Mouse (Mus musculus): ENCODE results near the gene Usp3. TPM values are rescaled to one million over a fixed set of nuclear protein-coding genes. Genes with fewer than 3 reads are reported as not detected.

Gene Usp3
- polyA plus RNA-seq, 1 experiment from 2014 or later, result 46.7 TPM

- WGBS, result 91% methylated on average over 1 of the region's 1 CpGs
- no peaks in the 10 kb centered on the region for H3K27me3 ChIP-seq (ENCODE audit: insufficient read depth, poor library complexity, severe bottlenecking)
- H3K27ac ChIP-seq, result no peak overlapping the region
- H3K9me3 ChIP-seq, result no peaks in the 10 kb centered on the region
- H3K36me3 ChIP-seq, result peaks cover 12% of the 10 kb centered on the region
- H3K4me3 ChIP-seq, result no peak overlapping the region
- H3K4me1 ChIP-seq, result peaks cover 18% of the 10 kb centered on the region
- DNase-seq (ENCODE audit: low spot score), result no peak
These were observed 9.7 kb downstream of the Usp3 start for GRCm38 (mm10) chr9:66583244-66583643.

- Histone ChIP-seq H3K27me3 (ENCODE audit: insufficient read depth, poor library complexity, severe bottlenecking) (no peaks in the 10 kb centered on the region), H3K9me3 (no peaks in the 10 kb centered on the region), H3K36me3 (peaks cover 12% of the 10 kb centered on the region), H3K4me1 (peaks cover 6% of the 10 kb centered on the region; the same call in 1 of the 2 replicates), H3K27ac (no peak overlapping the region), H3K4me3 (no peak overlapping the region)
- DNase-seq (ENCODE audit: low spot score), result no peak
- 83% methylated on average over 3 of the region's 3 CpGs for WGBS
These were observed 11.2 kb downstream of the Usp3 start for GRCm38 (mm10) chr9:66581694-66582093.

DNA sequence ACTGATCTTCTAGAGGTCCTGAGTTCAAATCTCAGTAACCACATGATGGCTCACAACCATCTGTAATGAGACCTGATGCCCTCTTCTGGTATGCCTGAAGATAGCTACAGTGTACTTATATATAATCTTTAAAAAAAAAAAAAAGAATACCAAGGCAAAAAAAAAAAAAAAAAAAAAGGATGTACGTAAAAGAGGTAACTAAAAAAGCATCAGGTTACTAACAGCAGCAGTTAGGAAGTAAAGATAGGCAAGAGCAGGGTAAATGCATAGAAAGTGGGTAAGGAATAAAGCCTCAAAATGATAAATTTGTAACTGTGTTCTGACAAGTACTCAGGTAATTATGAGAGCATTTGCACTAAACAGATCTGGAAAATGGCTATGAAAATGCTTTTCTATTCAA lies 12.2 kb downstream of the Usp3 start:
- H3K27me3 ChIP-seq (ENCODE audit: insufficient read depth, poor library complexity, severe bottlenecking), result no peaks in the 10 kb centered on the region
- peaks cover 6% of the 10 kb centered on the region; the same call in 1 of the 2 replicates for H3K4me1 ChIP-seq
- no peaks in the 10 kb centered on the region for H3K9me3 ChIP-seq
- no peak for DNase-seq (ENCODE audit: low spot score)
- H3K27ac ChIP-seq, result no peak overlapping the region
- WGBS, result 82% methylated on average over 1 of the region's 1 CpGs
- H3K36me3 ChIP-seq, result peaks cover 12% of the 10 kb centered on the region
- no peak overlapping the region for H3K4me3 ChIP-seq

- H3K4me1 ChIP-seq, result peaks cover 12% of the 10 kb centered on the region
- 39% methylated on average over 1 of the region's 1 CpGs for WGBS
- DNase-seq (ENCODE audit: low spot score), result no peak
- H3K9me3 ChIP-seq, result no peaks in the 10 kb centered on the region
- no peak overlapping the region for H3K27ac ChIP-seq
- H3K36me3 ChIP-seq, result peaks cover 7% of the 10 kb centered on the region; the same call in 1 of the 2 replicates
- H3K27me3 ChIP-seq (ENCODE audit: insufficient read depth, poor library complexity, severe bottlenecking), result no peaks in the 10 kb centered on the region
- H3K4me3 ChIP-seq, result no peak overlapping the region
These were observed 17.1 kb downstream of the Usp3 start for GRCm38 (mm10) chr9:66575878-66576238.

- Histone ChIP-seq H3K36me3 (peaks cover 7% of the 10 kb centered on the region; the same call in 1 of the 2 replicates), H3K4me3 (no peak overlapping the region), H3K4me1 (peaks cover 12% of the 10 kb centered on the region), H3K27me3 (ENCODE audit: insufficient read depth, poor library complexity, severe bottlenecking) (no peaks in the 10 kb centered on the region), H3K27ac (no peak overlapping the region), H3K9me3 (no peaks in the 10 kb centered on the region)
- WGBS, result 80% methylated on average over 1 of the region's 1 CpGs
- no peak for DNase-seq (ENCODE audit: low spot score)
These were observed 17.7 kb downstream of the Usp3 start for GRCm38 (mm10) chr9:66575041-66575877.

DNA sequence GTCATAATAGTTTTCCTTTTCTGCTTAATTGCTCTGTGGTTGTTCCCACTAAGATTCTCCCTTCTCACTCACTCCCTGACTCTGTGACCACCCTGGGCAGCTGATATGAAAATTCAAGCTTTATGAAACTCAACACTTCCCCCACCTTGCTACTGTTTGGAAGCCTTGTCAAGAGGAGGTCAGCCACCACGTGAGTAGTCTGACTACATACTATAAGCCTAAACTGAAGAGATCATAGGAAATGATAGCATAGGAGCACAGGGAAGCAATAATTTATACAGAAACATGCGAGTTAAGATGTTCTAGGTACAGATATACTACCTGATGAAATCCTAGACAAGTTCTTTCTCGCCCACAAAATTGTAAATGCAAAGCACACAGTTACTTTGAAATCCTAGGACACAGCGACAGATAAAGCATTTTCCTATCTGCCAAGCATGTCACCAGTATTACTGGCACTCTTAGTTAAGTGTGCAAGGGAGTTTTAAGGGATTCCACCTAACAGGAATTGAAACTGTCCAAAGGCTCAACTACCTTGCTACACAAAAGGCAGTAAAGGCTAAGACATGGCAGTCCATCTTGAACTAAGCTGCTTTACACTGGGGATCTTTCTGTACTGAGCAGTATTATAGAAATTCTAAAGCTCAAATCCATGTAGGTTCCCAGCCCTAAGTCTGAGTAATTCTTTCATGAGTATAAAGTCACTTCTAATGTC lies 20.8 kb downstream of the Usp3 start:
- H3K4me1 ChIP-seq, result peaks cover 21% of the 10 kb centered on the region
- H3K36me3 ChIP-seq, result no peaks in the 10 kb centered on the region
- H3K27me3 ChIP-seq (ENCODE audit: insufficient read depth, poor library complexity, severe bottlenecking), result no peaks in the 10 kb centered on the region
- no peaks in the 10 kb centered on the region for H3K9me3 ChIP-seq
- no peak overlapping the region for H3K4me3 ChIP-seq
- 69% methylated on average over 4 of the region's 4 CpGs for WGBS
- DNase-seq (ENCODE audit: low spot score), result no peak
- no peak overlapping the region for H3K27ac ChIP-seq

GRCm38 (mm10) chr9:66562215-66562614 lies 30.7 kb downstream of the Usp3 start:
- WGBS, result 88% methylated on average over 1 of the region's 1 CpGs
- H3K4me1 ChIP-seq, result peaks cover 11% of the 10 kb centered on the region
- no peak for DNase-seq (ENCODE audit: low spot score)

GRCm38 (mm10) chr9:66561496-66561895 lies 31.4 kb downstream of the Usp3 start:
- DNase-seq (ENCODE audit: low spot score), result no peak
- no peak overlapping the region for H3K4me3 ChIP-seq
- no peaks in the 10 kb centered on the region for H3K36me3 ChIP-seq
- 89% methylated on average over 2 of the region's 2 CpGs for WGBS
- peaks cover 11% of the 10 kb centered on the region for H3K4me1 ChIP-seq
- H3K27ac ChIP-seq, result no peak overlapping the region
- no peaks in the 10 kb centered on the region for H3K9me3 ChIP-seq
- no peaks in the 10 kb centered on the region for H3K27me3 ChIP-seq (ENCODE audit: insufficient read depth, poor library complexity, severe bottlenecking)

More at GRCm38 (mm10) chr9:66562215-66562614, 30.7 kb downstream of the Usp3 start:
- no peaks in the 10 kb centered on the region for H3K9me3 ChIP-seq
- no peak overlapping the region for H3K4me3 ChIP-seq
- no peaks in the 10 kb centered on the region for H3K27me3 ChIP-seq (ENCODE audit: insufficient read depth, poor library complexity, severe bottlenecking)
- no peak overlapping the region for H3K27ac ChIP-seq
- no peaks in the 10 kb centered on the region for H3K36me3 ChIP-seq

DNA sequence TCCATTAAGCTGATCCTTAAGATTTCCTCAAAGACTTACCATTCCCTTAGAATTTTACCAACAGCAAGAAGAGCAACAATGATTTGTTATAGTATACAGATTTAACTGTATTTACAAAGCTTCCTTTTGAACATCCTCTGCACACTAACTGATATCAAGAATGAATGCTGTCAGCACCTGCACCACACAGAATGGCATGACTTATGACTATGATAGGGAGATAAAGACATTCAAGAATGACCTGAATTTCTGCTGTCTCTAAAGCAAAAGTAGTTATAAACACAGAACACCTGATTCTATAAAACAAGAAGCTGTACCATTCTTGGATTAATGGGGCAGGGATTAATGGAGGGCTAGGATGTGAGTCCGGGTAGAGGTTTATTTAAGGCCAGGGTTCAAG lies 32.2 kb downstream of the Usp3 start:
- WGBS, result 73% methylated on average over 1 of the region's 1 CpGs
- Histone ChIP-seq H3K4me3 (no peak overlapping the region), H3K27ac (no peak overlapping the region), H3K4me1 (peaks cover 11% of the 10 kb centered on the region), H3K27me3 (ENCODE audit: insufficient read depth, poor library complexity, severe bottlenecking) (no peaks in the 10 kb centered on the region), H3K36me3 (peaks cover under 1% of the 10 kb centered on the region; the same call in 1 of the 2 replicates), H3K9me3 (no peaks in the 10 kb centered on the region)
- DNase-seq (ENCODE audit: low spot score), result no peak

DNA sequence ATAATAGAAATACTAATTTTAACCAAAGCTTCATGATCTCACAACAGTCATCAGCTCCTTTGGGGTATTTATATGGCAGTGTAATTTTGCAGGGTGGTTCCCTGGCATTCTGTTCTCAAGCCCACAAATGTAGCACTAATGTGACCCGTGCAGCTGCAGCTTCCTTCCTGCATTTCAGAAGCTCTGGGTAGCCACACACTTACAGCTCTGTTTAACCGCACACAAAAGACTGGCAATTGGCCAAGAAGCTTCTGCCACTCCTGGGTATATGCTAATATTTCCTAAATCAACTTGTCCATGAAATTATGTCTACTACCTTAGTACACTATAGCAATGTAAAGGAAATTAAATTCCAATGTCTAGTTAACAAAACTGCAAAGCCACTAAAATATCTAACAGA lies 32.6 kb downstream of the Usp3 start:
- 57% methylated on average over 2 of the region's 2 CpGs for WGBS
- Histone ChIP-seq H3K27me3 (ENCODE audit: insufficient read depth, poor library complexity, severe bottlenecking) (no peaks in the 10 kb centered on the region), H3K4me1 (peaks cover 11% of the 10 kb centered on the region), H3K4me3 (no peak overlapping the region), H3K27ac (no peak overlapping the region), H3K9me3 (no peaks in the 10 kb centered on the region), H3K36me3 (peaks cover 5% of the 10 kb centered on the region)
- DNase-seq (ENCODE audit: low spot score), result no peak

- Histone ChIP-seq H3K9me3 (no peaks in the 10 kb centered on the region), H3K36me3 (peaks cover 17% of the 10 kb centered on the region), H3K4me1 (peaks cover 11% of the 10 kb centered on the region), H3K4me3 (no peak overlapping the region), H3K27me3 (ENCODE audit: insufficient read depth, poor library complexity, severe bottlenecking) (no peaks in the 10 kb centered on the region), H3K27ac (no peak overlapping the region)
- WGBS, result 97% methylated on average over 4 of the region's 4 CpGs
- DNase-seq (ENCODE audit: low spot score), result no peak
These were observed 34.0 kb downstream of the Usp3 start for GRCm38 (mm10) chr9:66558971-66559370.

- Histone ChIP-seq H3K9me3 (no peaks in the 10 kb centered on the region), H3K27me3 (ENCODE audit: insufficient read depth, poor library complexity, severe bottlenecking) (no peaks in the 10 kb centered on the region), H3K4me1 (no peaks in the 10 kb centered on the region), H3K27ac (no peak overlapping the region), H3K36me3 (peaks cover 81% of the 10 kb centered on the region), H3K4me3 (no peak overlapping the region)
- WGBS, result 89% methylated on average over 4 of the region's 4 CpGs
- DNase-seq (ENCODE audit: low spot score), result no peak
These were observed 50.2 kb downstream of the Usp3 start for GRCm38 (mm10) chr9:66542785-66543184.

- Histone ChIP-seq H3K4me3 (no peak overlapping the region), H3K9me3 (no peaks in the 10 kb centered on the region), H3K36me3 (peaks cover 82% of the 10 kb centered on the region), H3K27ac (no peak overlapping the region), H3K27me3 (ENCODE audit: insufficient read depth, poor library complexity, severe bottlenecking) (no peaks in the 10 kb centered on the region), H3K4me1 (no peaks in the 10 kb centered on the region)
- DNase-seq (ENCODE audit: low spot score), result no peak
- WGBS, result 89% methylated on average over 3 of the region's 3 CpGs
These were observed 71.3 kb downstream of the Usp3 start for GRCm38 (mm10) chr9:66521595-66521994.
